Mouse (Mus musculus): ENCODE data around the gene Tpd52l2.

Gene Tpd52l2

GRCm38 (mm10) chr2:181541761-181542380 lies 44.9 kb downstream of the Tpd52l2 start:
- no peak for DNase-seq

GRCm38 (mm10) chr2:181546142-181546541 lies 49.2 kb downstream of the Tpd52l2 start:
- DNase-seq: no peak

DNA sequence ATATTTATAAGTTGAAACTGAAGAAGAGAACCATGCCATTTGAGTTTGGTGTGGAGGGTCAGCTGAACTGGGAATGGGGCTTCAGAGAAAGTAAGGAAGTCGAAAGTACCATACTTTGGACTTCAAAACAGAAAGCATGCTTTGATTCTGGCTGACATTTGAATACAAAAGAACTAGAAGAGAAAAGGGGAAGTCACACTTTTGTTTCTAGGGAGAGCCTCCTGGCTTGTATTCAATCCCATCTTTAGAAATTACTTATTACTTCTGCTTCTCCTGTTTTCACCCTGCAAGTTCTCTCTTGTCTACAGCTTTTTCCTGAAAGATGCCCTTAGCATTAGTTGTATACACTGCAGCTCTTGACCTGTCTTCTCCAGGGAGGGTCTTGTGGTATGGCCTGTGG lies 51.3 kb downstream of the Tpd52l2 start:
- no peak for DNase-seq

DNA sequence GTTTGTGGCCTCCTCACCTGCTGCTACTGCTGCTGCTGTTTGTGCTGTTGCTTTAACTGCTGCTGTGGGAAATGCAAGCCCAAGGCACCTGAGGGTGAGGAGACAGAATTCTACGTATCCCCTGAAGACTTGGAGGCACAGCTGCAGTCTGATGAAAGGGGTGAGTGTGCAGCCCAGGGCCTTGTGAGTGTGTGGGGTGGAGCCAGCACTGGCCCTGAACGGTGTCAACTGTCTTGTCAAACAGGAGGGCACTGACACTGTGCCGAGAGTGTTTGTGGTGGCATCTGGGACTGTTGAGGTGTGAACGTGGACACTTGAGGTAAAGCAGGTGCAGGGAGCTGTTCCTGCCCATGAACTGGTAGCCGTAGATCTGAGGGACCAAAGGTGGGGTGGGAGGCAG lies 51.7 kb downstream of the Tpd52l2 start:
- DNase-seq: no peak

DNA sequence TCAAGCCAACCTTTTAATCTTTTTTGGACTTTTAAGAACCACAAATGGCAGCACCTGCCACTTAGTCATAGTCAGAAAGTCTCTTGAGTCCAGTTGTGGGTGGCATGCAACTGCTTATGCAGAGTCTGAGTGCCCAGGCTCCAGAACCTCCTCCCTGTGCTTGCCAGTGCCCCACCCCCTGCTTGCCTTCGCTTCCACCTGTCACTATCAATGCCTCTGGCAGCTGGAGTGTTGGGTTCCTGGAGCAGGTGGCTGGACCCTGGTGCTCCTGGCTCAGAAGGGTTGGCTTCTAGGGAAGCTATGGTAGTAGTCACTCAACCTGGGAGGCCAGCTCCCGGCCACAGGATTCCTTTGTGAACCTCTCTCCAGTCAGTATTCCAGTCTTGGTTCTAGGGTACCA lies 53.3 kb downstream of the Tpd52l2 start:
- no peak for DNase-seq

DNA sequence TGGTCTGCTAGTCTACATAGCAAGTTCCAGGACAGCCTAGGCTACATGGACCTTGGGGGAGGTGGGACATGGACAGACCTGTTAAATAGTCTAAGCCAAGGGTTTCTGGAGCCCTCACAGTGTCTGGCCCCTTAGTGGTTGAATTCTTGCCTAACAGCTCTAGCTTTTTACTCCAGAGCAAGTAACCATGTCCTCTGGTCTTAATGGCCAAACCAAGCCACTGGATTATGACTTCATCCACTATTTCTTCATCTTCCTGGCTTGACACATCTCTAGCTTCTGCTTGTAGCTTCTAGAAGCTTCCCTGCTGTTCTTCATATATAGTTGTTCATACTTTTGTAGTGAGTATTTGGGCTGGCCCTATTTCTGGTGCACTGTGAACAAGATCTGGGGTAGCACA lies 56.8 kb downstream of the Tpd52l2 start:
- DNase-seq: no peak

DNA sequence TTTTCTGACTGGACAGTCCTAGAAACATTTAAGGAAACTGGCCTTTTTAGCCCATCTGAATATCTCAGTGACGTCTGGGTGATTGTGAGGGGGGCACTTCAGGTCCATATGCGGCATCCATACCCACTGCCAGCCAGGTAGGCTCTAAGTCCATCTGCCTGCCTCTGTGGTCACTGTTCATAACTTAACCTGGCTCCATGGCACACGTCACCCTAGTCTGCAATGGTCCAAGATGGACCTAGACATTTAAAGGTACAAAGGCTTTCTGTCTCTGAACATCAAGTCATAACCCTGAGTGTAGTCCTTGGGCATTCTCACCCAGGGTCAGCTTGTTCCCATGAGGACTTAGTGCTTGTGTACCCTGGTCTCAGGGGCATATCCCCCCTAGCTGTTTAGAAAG lies 70.4 kb downstream of the Tpd52l2 start:
- DNase-seq: no peak
